In genomic region chr7:4741672-4742481, GRCm38 (mm10) we compare ENCODE assay signal across 8 mouse cellular contexts. TPM values are rescaled to one million over a fixed set of nuclear protein-coding genes. Genes with fewer than 3 reads are reported as not detected.
A peak's percentile ranks its signal among the peaks of the same experiment; 100 is the strongest.
DNase-seq lines count a peak whose midpoint lies in the region; ATAC-seq lines count a peak whose summit lies in the region.

No protein-coding gene starts in this region.

- H3K36me3 ChIP-seq in intestine, embryonic 16.5 days (ENCODE audit: control insufficient read depth, insufficient read depth, low read length), result peaks cover 20% of the 10 kb centered on the region
- peaks cover 7% of the 10 kb centered on the region for H3K36me3 ChIP-seq in neural tube, embryonic 14.5 days (ENCODE audit: control insufficient read depth, insufficient read depth, low read length)

- H3K4me1 ChIP-seq in intestine, embryonic 16.5 days (ENCODE audit: control insufficient read depth, insufficient read depth, low read length), result peaks cover 23% of the 10 kb centered on the region
- H3K4me1 ChIP-seq in neural tube, embryonic 14.5 days (ENCODE audit: control insufficient read depth, insufficient read depth, low read length), result peaks cover 31% of the 10 kb centered on the region

- DNase-seq in kidney, postnatal 10 days, result peak; percentile 14
- DNase-seq in kidney, postnatal 36 days, result no peak
- peak; percentile 35 to 36 for DNase-seq in cerebellum, postnatal 14 days
- no peak for DNase-seq in layer of hippocampus, adult 8-10 months (ENCODE audit: low spot score in 2 of 2)
- no peak for DNase-seq in c-Kit-positive CD71-positive TER-119-positive erythroid progenitor cells, embryonic 14.5 days (ENCODE audit: low spot score)
- DNase-seq in gastrocnemius, adult 8-10 months (ENCODE audit: low spot score in 2 of 2), result no peak

- WGBS in intestine, embryonic 16.5 days, result 76% methylated on average over 21 of the region's 21 CpGs
- WGBS in neural tube, embryonic 14.5 days, result 81% methylated on average over 21 of the region's 21 CpGs

- H3K4me3 ChIP-seq in intestine, embryonic 16.5 days (ENCODE audit: low read length), result peak overlapping the region; percentile 80; the same call in 1 of the 2 replicates
- peak overlapping the region; percentile 74; the same call in 1 of the 2 replicates for H3K4me3 ChIP-seq in neural tube, embryonic 14.5 days (ENCODE audit: low read depth, low read length)

- no peak for ATAC-seq in intestine, embryonic 16.5 days
- no peak for ATAC-seq in neural tube, embryonic 14.5 days (ENCODE audit: low read depth)

- peak overlapping the region; percentile 84 for H3K9ac ChIP-seq in intestine, embryonic 16.5 days (ENCODE audit: low read depth, low read length)
- H3K9ac ChIP-seq in neural tube, embryonic 14.5 days (replicated peaks; ENCODE audit: low read depth, low read length), result peak overlapping the region; percentile 87; the same call in 1 of the 2 replicates

- H3K4me2 ChIP-seq in intestine, embryonic 16.5 days (ENCODE audit: low read depth, low read length), result peak overlapping the region; percentile 68
- H3K4me2 ChIP-seq in neural tube, embryonic 14.5 days (ENCODE audit: low read depth, low read length), result peak overlapping the region; percentile 84

- H3K9me3 ChIP-seq in intestine, embryonic 16.5 days (ENCODE audit: control insufficient read depth, low read length), result no peaks in the 10 kb centered on the region
- no peaks in the 10 kb centered on the region for H3K9me3 ChIP-seq in neural tube, embryonic 14.5 days (ENCODE audit: control insufficient read depth, low read length)

- H3K27me3 ChIP-seq in intestine, embryonic 16.5 days (replicated peaks; ENCODE audit: control insufficient read depth, insufficient read depth, low read length), result no peaks in the 10 kb centered on the region
- H3K27me3 ChIP-seq in neural tube, embryonic 14.5 days (ENCODE audit: control insufficient read depth, insufficient read depth, low read length), result no peaks in the 10 kb centered on the region

- peak overlapping the region; percentile 89 for H3K27ac ChIP-seq in intestine, embryonic 16.5 days (ENCODE audit: low read length)
- no peak overlapping the region for H3K27ac ChIP-seq in neural tube, embryonic 14.5 days (ENCODE audit: low read depth, low read length)

RNA-seq across cellular contexts. Expression of gene Kmt5c, which starts 2.0 kb away (rescaled TPM):
- polyA plus RNA-seq in intestine, embryonic 16.5 days (2015; fragmentation: Nextera tagmentation; extraction: Ambion mirVana), result 66.7 and 76.0 TPM in 2 replicates
- 50.9 and 64.8 TPM in 2 replicates for polyA plus RNA-seq in neural tube, embryonic 14.5 days (2014; fragmentation: Nextera tagmentation; extraction: Ambion mirVana)
- 10 to 100 TPM; 26.1 to 39.8 (median 33.0) TPM for total RNA-seq in layer of hippocampus, adult 8-10 months (2022)
- total RNA-seq in gastrocnemius, adult 8-10 months (2022), result 1 to 10 TPM; 3.5 to 5.2 (median 4.8) TPM

RNA-seq across cellular contexts. Expression of gene Cox6b2, which starts 11.0 kb away (rescaled TPM):
- polyA plus RNA-seq in intestine, embryonic 16.5 days (2015; fragmentation: Nextera tagmentation; extraction: Ambion mirVana), result 38.1 and 50.6 TPM in 2 replicates
- polyA plus RNA-seq in neural tube, embryonic 14.5 days (2014; fragmentation: Nextera tagmentation; extraction: Ambion mirVana), result 10.8 and 17.7 TPM in 2 replicates
- total RNA-seq in layer of hippocampus, adult 8-10 months (2022), result 10 to 100 TPM in 1 of 4 experiments, 1 to 10 TPM in 3; 6.0 to 13.0 (median 7.4) TPM
- total RNA-seq in gastrocnemius, adult 8-10 months (2022), result not detected

RNA-seq across cellular contexts. Expression of gene Tmem150b, which starts 16.8 kb away (rescaled TPM):
- polyA plus RNA-seq in intestine, embryonic 16.5 days (2015; fragmentation: Nextera tagmentation; extraction: Ambion mirVana), result 4.4 and 5.4 TPM in 2 replicates
- 0.19 TPM in 2 replicates for polyA plus RNA-seq in neural tube, embryonic 14.5 days (2014; fragmentation: Nextera tagmentation; extraction: Ambion mirVana)
- under 1 TPM in 2 of 4 experiments, not detected in 2; 0.27 to 0.36 TPM for total RNA-seq in layer of hippocampus, adult 8-10 months (2022)
- not detected for total RNA-seq in gastrocnemius, adult 8-10 months (2022)

RNA-seq across cellular contexts. Expression of gene Fam71e2, which starts 29.2 kb away (rescaled TPM):
- not detected in 2 replicates for polyA plus RNA-seq in intestine, embryonic 16.5 days (2015; fragmentation: Nextera tagmentation; extraction: Ambion mirVana)
- 0.13 TPM in 1 of 2 replicates, not detected in the other for polyA plus RNA-seq in neural tube, embryonic 14.5 days (2014; fragmentation: Nextera tagmentation; extraction: Ambion mirVana)
- total RNA-seq in layer of hippocampus, adult 8-10 months (2022), result not detected
- total RNA-seq in gastrocnemius, adult 8-10 months (2022), result not detected

RNA-seq across cellular contexts. Expression of gene Il11, which starts 40.8 kb away (rescaled TPM):
- 0.09 TPM in 1 of 2 replicates, not detected in the other for polyA plus RNA-seq in intestine, embryonic 16.5 days (2015; fragmentation: Nextera tagmentation; extraction: Ambion mirVana)
- 0.44 and 0.48 TPM in 2 replicates for polyA plus RNA-seq in neural tube, embryonic 14.5 days (2014; fragmentation: Nextera tagmentation; extraction: Ambion mirVana)
- under 1 TPM; 0.31 to 0.43 (median 0.37) TPM for total RNA-seq in layer of hippocampus, adult 8-10 months (2022)
- not detected for total RNA-seq in gastrocnemius, adult 8-10 months (2022)

Comparison
In these comparisons a context has a peak if more than half of its experiments do, and no peak if none do; other contexts are left out.
1. DNase-seq: peak in kidney, postnatal 10 days (single experiment) and cerebellum, postnatal 14 days (2 of 2); none in kidney, postnatal 36 days (0 of 2), layer of hippocampus, adult 8-10 months (0 of 2), c-Kit-positive CD71-positive TER-119-positive erythroid progenitor cells, embryonic 14.5 days (single experiment) and gastrocnemius, adult 8-10 months (0 of 2).
2. RNA of gene Kmt5c, which starts 2.0 kb away (total RNA-seq): 26.1 to 39.8 TPM in layer of hippocampus, adult 8-10 months; 3.5 to 5.2 TPM in gastrocnemius, adult 8-10 months; every median in the first group is over 4 times any median in the second.
3. RNA of gene Cox6b2, which starts 11.0 kb away (total RNA-seq): 6.0 to 13.0 TPM in layer of hippocampus, adult 8-10 months; not detected in gastrocnemius, adult 8-10 months; every median in the first group is over 4 times any median in the second.